Mouse (Mus musculus): Measurements from ENCODE around the gene Rab13.

- TF ChIP-seq CTCF (conservative IDR thresholded peaks at IDR 0.05; ENCODE audit: insufficient read depth, insufficient read length, low read depth, low read length) = no peak
- no peak for TF ChIP-seq POLR2A (IDR thresholded peaks at IDR 0.05; ENCODE audit: low read depth, low read length)
Measured at GRCm38 (mm10) chr3:90190859-90191510, 22.5 kb upstream of the Rab13 start.

Measured in kidney, adult 2 months (tissue).